Mouse (Mus musculus) CH12.LX (cell line): ENCODE measurements at regions not wholly inside any gene's neighbourhood (a gene's known extent, or its start where the extent isn't known, plus 50 kb on each side); places are given as distances from the start of the nearest gene placed in this dataset.

Experiments
- DNase-seq: peaks from one replicate; pipeline ENCODE4 v3.0.0-alpha.2; 2013; ENCODE audit errors: extremely low read depth
- H3K27ac ChIP-seq: 2 replicates; pipeline ENCODE4 v1.5.1; 2012; ENCODE audit warnings: low read depth, mild to moderate bottlenecking, control low read depth, moderate library complexity; ENCODE audit not compliant: insufficient read depth
- H3K27me3 ChIP-seq: replicated peaks from 2 replicates; pipeline ENCODE3; 2012; ENCODE audit warnings: inconsistent platforms
- H3K36me3 ChIP-seq, 2 experiments: replicated peaks in 1 of 2; 2 replicates each; pipeline versions ENCODE3 to v1.6.1; 2012; ENCODE audit warnings: inconsistent platforms in 1 of 2, low read length in 1 of 2, mild to moderate bottlenecking in 1 of 2, mixed read lengths in 1 of 2, moderate library complexity in 1 of 2; ENCODE audit not compliant: control insufficient read depth in 1 of 2, insufficient read depth in 1 of 2
- H3K4me1 ChIP-seq, 2 experiments: 2 replicates each; pipeline ENCODE4 v1.6.1; 2012; ENCODE audit warnings: inconsistent platforms in 1 of 2, moderate library complexity in 1 of 2; ENCODE audit not compliant: insufficient read depth in 2 of 2, control insufficient read depth in 1 of 2
- H3K4me2 ChIP-seq: 2 replicates; pipeline ENCODE4 v1.6.1; 2012; ENCODE audit warnings: low read depth, mild to moderate bottlenecking, control low read depth; ENCODE audit not compliant: poor library complexity, insufficient read depth, severe bottlenecking
- H3K4me3 ChIP-seq, 3 experiments: fragments of 150-350 bp in 1 of 3; sonication (generic) in 1 of 3; replicated peaks in 1 of 3; 2 replicates each; pipeline versions ENCODE3 to v1.5.1; 2011 to 2012; ENCODE audit warnings: low read depth in 2 of 3, low read length in 2 of 3, mild to moderate bottlenecking in 2 of 3, moderate library complexity in 2 of 3, control low read depth in 1 of 3, improper control_type of control experiment in 1 of 3, inconsistent platforms in 1 of 3, mixed read lengths in 1 of 3; ENCODE audit not compliant: poor library complexity in 1 of 3
- H3K79me2 ChIP-seq: replicated peaks from 2 replicates; pipeline ENCODE4 v1.6.1; 2012; ENCODE audit warnings: mild to moderate bottlenecking, moderate library complexity; ENCODE audit not compliant: control insufficient read depth, poor library complexity, insufficient read depth, severe bottlenecking; ENCODE audit errors: extremely low read depth
- H3K9ac ChIP-seq: 2 replicates; pipeline ENCODE4 v1.6.1; 2012; ENCODE audit warnings: low read depth, mild to moderate bottlenecking, control low read depth, moderate library complexity; ENCODE audit not compliant: insufficient read depth
- H3K9me3 ChIP-seq: replicated peaks from 2 replicates; pipeline ENCODE3; 2012; ENCODE audit warnings: low read length, inconsistent platforms, mixed read lengths
- BHLHE40 ChIP-seq: IDR thresholded peaks from 2 replicates; pipeline ENCODE4 v1.6.1; 2011; ENCODE audit warnings: mild to moderate bottlenecking, low read depth, low read length, improper control_type of control experiment
- CHD2 ChIP-seq: IDR thresholded peaks from 2 replicates; pipeline ENCODE4 v1.6.1; 2011; ENCODE audit warnings: low read length, improper control_type of control experiment
- EP300 ChIP-seq: IDR thresholded peaks from 2 replicates; pipeline ENCODE4 v1.6.1; 2011; ENCODE audit warnings: low read length, improper control_type of control experiment
- MAZ ChIP-seq: IDR thresholded peaks from 2 replicates; pipeline ENCODE4 v1.6.1; 2012; ENCODE audit warnings: low read depth, mild to moderate bottlenecking, inconsistent platforms, low read length, improper control_type of control experiment, moderate library complexity
- MYC ChIP-seq: IDR thresholded peaks from 2 replicates; pipeline ENCODE4 v1.6.1; 2011; ENCODE audit warnings: low read depth, mild to moderate bottlenecking, improper control_type of control experiment, low read length
- NRF1 ChIP-seq: IDR thresholded peaks from 2 replicates; pipeline ENCODE4 v1.6.1; 2014; ENCODE audit warnings: low read depth, mild to moderate bottlenecking, inconsistent platforms, low read length, improper control_type of control experiment, moderate library complexity
- POLR2AphosphoS2 ChIP-seq: IDR thresholded peaks from 2 replicates; pipeline ENCODE4 v1.6.1; 2011; ENCODE audit warnings: low read depth, low read length, improper control_type of control experiment
- RAD21 ChIP-seq: IDR thresholded peaks from 2 replicates; pipeline ENCODE4 v1.6.1; 2011; ENCODE audit warnings: low read depth, mild to moderate bottlenecking, low read length, improper control_type of control experiment, moderate library complexity
- RCOR1 ChIP-seq: conservative IDR thresholded peaks from 2 replicates; pipeline ENCODE4 v1.6.1; 2012; ENCODE audit warnings: low read depth, mild to moderate bottlenecking, inconsistent platforms, low read length, improper control_type of control experiment
- ZNF384 ChIP-seq: IDR thresholded peaks from 2 replicates; pipeline ENCODE4 v1.6.1; 2012; ENCODE audit warnings: low read depth, low read length, improper control_type of control experiment, inconsistent platforms
- dilution Hi-C: fragments of 300-500 bp; cut with MboI; formaldehyde crosslinking; loops from 2 replicates; pipeline ENCODE4 v1.14.3; 2020; ENCODE audit warnings: low sequenced_read_pairs; ENCODE audit not compliant: extremely low pct_unique_long_range_greater_than_20kb, extremely low pct_ligation_motif_present
- in situ Hi-C: fragments of 300-500 bp; cut with MboI; formaldehyde crosslinking; loops from 3 replicates; pipeline ENCODE4 v1.14.3; 2019; ENCODE audit warnings: low sequenced_read_pairs, low pct_ligation_motif_present, low pct_unique_long_range_greater_than_20kb, mixed read lengths

GRCm38 (mm10) chr3:148658368-148658767 is 332.0 kb downstream of the Adgrl2 start:
- dilution Hi-C loops (no loop called here), in situ Hi-C loops (no loop called here)
- Histone ChIP-seq H3K27me3 (peaks cover 1% of the 10 kb centered on the region), H3K9ac (no peak overlapping the region), H3K9me3 (no peaks in the 10 kb centered on the region), H3K36me3 (no peaks in the 10 kb centered on the region), H3K27ac (no peak overlapping the region), H3K79me2 (no peaks in the 10 kb centered on the region), H3K4me2 (no peak overlapping the region), H3K4me3 (no peak overlapping the region), H3K4me1 (no peaks in the 10 kb centered on the region)
- DNase-seq = no peak
- TF ChIP-seq RCOR1 = no peak
- TF ChIP-seq ZNF384 = no peak
- TF ChIP-seq BHLHE40 = no peak
- TF ChIP-seq NRF1 = no peak
- no peak for TF ChIP-seq EP300
- no peak for TF ChIP-seq POLR2AphosphoS2

- H3K36me3 ChIP-seq = no peaks in the 10 kb centered on the region
- H3K27ac ChIP-seq = no peak overlapping the region
- in situ Hi-C loops (no loop called here), dilution Hi-C loops (no loop called here)
- no peak overlapping the region for H3K9ac ChIP-seq
- H3K9me3 ChIP-seq = peaks cover 3% of the 10 kb centered on the region
- TF ChIP-seq ZNF384 (no peak), MYC (no peak)
- DNase-seq = no peak
- H3K4me3 ChIP-seq = no peak overlapping the region
- peaks cover 1% of the 10 kb centered on the region for H3K27me3 ChIP-seq
- no peaks in the 10 kb centered on the region for H3K79me2 ChIP-seq
- H3K4me1 ChIP-seq = no peaks in the 10 kb centered on the region
- no peak overlapping the region for H3K4me2 ChIP-seq
Measured at GRCm38 (mm10) chr3:148656187-148656586, 334.2 kb downstream of the Adgrl2 start.

- no peaks in the 10 kb centered on the region for H3K4me1 ChIP-seq
- no peak overlapping the region for H3K27ac ChIP-seq
- no peaks in the 10 kb centered on the region for H3K79me2 ChIP-seq
- DNase-seq = no peak
- H3K4me2 ChIP-seq = no peak overlapping the region
- dilution Hi-C loops (no loop called here), in situ Hi-C loops (no loop called here)
- no peaks in the 10 kb centered on the region for H3K27me3 ChIP-seq
- no peak overlapping the region for H3K9ac ChIP-seq
- H3K4me3 ChIP-seq = no peak overlapping the region
- TF ChIP-seq EP300 (no peak), BHLHE40 (no peak), RAD21 (no peak), CHD2 (no peak), MAZ (no peak)
- H3K36me3 ChIP-seq = no peaks in the 10 kb centered on the region
- H3K9me3 ChIP-seq = peaks cover 3% of the 10 kb centered on the region
Measured at GRCm38 (mm10) chr3:148650241-148650640, 340.1 kb downstream of the Adgrl2 start.
